Mouse (Mus musculus) heart, adult 2 months (tissue): ENCODE results near the gene Pdyn. TPM values are rescaled to one million over a fixed set of nuclear protein-coding genes. Genes with fewer than 3 reads are reported as not detected.

Experiments
- DNase-seq, 2 experiments: peaks; one replicate each; pipeline ENCODE4 v3.0.0; 2021
- H3K27ac ChIP-seq: fragments of 200-600 bp; 2 replicates; pipeline ENCODE4 v1.8.1; 2022
- H3K27me3 ChIP-seq: fragments of 200-500 bp; 2 replicates; pipeline ENCODE4 v1.6.1; 2012; ENCODE audit warnings: mild to moderate bottlenecking, low read length, inconsistent platforms, mixed read lengths; ENCODE audit not compliant: control insufficient read depth, insufficient read depth
- H3K36me3 ChIP-seq: fragments of 200-500 bp; 2 replicates; pipeline ENCODE4 v1.6.1; 2012; ENCODE audit warnings: low read length, inconsistent platforms; ENCODE audit not compliant: control insufficient read depth, insufficient read depth
- H3K4me1 ChIP-seq: fragments of 200-500 bp; 2 replicates; pipeline ENCODE4 v1.6.1; 2011; ENCODE audit warnings: low read length; ENCODE audit not compliant: control insufficient read depth, insufficient read depth
- H3K4me3 ChIP-seq: fragments of 200-600 bp; 2 replicates; pipeline ENCODE4 v1.8.1; 2022
- H3K79me2 ChIP-seq: fragments of 200-500 bp; replicated peaks from 2 replicates; pipeline ENCODE4 v1.6.1; 2012; ENCODE audit warnings: mild to moderate bottlenecking, inconsistent platforms, low read length, moderate library complexity, mixed read lengths; ENCODE audit not compliant: control insufficient read depth, insufficient read depth
- H3K9ac ChIP-seq: fragments of 200-500 bp; 2 replicates; pipeline ENCODE4 v1.6.1; 2012; ENCODE audit warnings: low read depth, mild to moderate bottlenecking, control low read depth, inconsistent platforms, low read length, mixed read lengths
- EP300 ChIP-seq: fragments of 200-500 bp; IDR thresholded peaks from 2 replicates; pipeline ENCODE4 v1.6.1; 2011; ENCODE audit warnings: low read depth, low read length, control low read depth; ENCODE audit not compliant: insufficient read depth
- POLR2A ChIP-seq: fragments of 200-500 bp; IDR thresholded peaks from 2 replicates; pipeline ENCODE4 v1.6.1; 2011; ENCODE audit warnings: mild to moderate bottlenecking, low read depth, low read length, control low read depth; ENCODE audit not compliant: insufficient read depth
- WGBS: fragments of 180-500 bp; shearing (Covaris S2); methylation state at CpG from one replicate; pipeline ENCODE4 v1.1.7; 2018; 5-methylcytosine and 5-hydroxymethylcytosine counted together
- intact Hi-C: fragments of 180-260 bp; cut with DNase I; formaldehyde crosslinking; loops from one replicate; pipeline ENCODE4 v1.15.1; 2025
- polyA plus RNA-seq: library from polyadenylated mRNA; depleted of rRNA; stranded (reverse); fragments of >200 nt; gene quantifications from 2 replicates; pipeline ENCODE4 v1.2.3, GENCODE M21; 2012; rRNA removed
- total RNA-seq, 2 experiments: library from RNA; stranded (reverse); gene quantifications; 2 replicates each; pipeline ENCODE4 v1.2.3; 2021

Pdyn gene
- total and polyA plus RNA-seq, 3 experiments, result not detected

DNA sequence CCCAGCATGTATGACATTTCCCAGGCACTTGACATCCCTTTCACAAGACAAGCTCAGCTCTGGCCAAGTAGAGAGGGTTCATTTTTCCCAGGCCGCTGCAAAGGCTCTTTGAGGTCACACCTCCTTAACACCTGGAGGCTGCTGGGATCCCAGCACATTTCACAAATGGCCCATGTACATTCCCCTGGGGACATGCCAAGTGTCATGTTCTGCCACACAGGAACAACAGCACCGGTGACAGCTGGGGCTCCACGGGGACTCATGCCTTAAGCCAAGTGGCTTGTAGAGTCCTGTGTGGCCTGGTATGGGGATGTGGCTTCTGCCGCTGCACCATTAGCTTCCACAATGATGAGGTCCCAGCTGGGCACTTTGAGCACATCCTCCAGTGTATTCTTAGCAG is 47.0 kb downstream of the Pdyn start:
- no peak for TF ChIP-seq EP300
- no peak for TF ChIP-seq POLR2A

More for the DNA sequence above, 47.0 kb downstream of the Pdyn start:
- H3K4me3 ChIP-seq, result no peak overlapping the region
- H3K36me3 ChIP-seq, result no peaks in the 10 kb centered on the region
- peaks cover 1% of the 10 kb centered on the region; the same call in 1 of the 2 replicates for H3K4me1 ChIP-seq
- H3K9ac ChIP-seq, result no peak overlapping the region
- H3K27ac ChIP-seq, result no peak overlapping the region
- peak; percentile 28 to 40 for DNase-seq
- WGBS, result 40% methylated on average over 4 of the region's 4 CpGs
- no peaks in the 10 kb centered on the region for H3K79me2 ChIP-seq
- no peaks in the 10 kb centered on the region for H3K27me3 ChIP-seq
- intact Hi-C loops, result no loop called here

Other genes with a start within 250 kb of the Pdyn start
- gene F830045P16Rik, start 163.2 kb downstream of the Pdyn start, total RNA-seq, result under 1 TPM in 1 of 2 experiments, not detected in 1; 0.23 TPM
- gene F830045P16Rik, start 163.2 kb downstream of the Pdyn start, polyA plus RNA-seq, result 0.20 TPM in 1 of 2 replicates, not detected in the other
- gene Sirpa, start 107.0 kb downstream of the Pdyn start, total RNA-seq, result 10 to 100 TPM; 28.9 to 29.4 TPM
- gene Sirpa, start 107.0 kb downstream of the Pdyn start, polyA plus RNA-seq, result 28.3 and 32.1 TPM in 2 replicates
- 10 to 100 TPM; 10.9 to 18.4 TPM for gene Stk35, start 100.7 kb upstream of the Pdyn start, total RNA-seq
- gene Stk35, start 100.7 kb upstream of the Pdyn start, polyA plus RNA-seq, result 11.2 and 17.8 TPM in 2 replicates